Mouse (Mus musculus) midbrain, postnatal 0 days (tissue): Measurements from ENCODE around the gene Dgkd. TPM values are rescaled to one million over a fixed set of nuclear protein-coding genes. Genes with fewer than 3 reads are reported as not detected.

ENCODE experiments used
- ATAC-seq: fragments of 200-750 bp; cut with Nextera tagmentation; 2 replicates; pipeline ENCODE4 v1.8.0; 2017; ENCODE audit warnings: moderate number of reproducible peaks, mild to moderate bottlenecking, moderate TSS enrichment, moderate library complexity; ENCODE audit not compliant: low FRiP score
- DNase-seq: peaks from one replicate; pipeline ENCODE4 v3.0.0-alpha.2; 2015; ENCODE audit warnings: low spot score
- H3K27ac ChIP-seq: fragments of 300-500 bp; sonication (generic); 2 replicates; pipeline ENCODE4 v1.5.1; 2014; ENCODE audit warnings: low read depth, mild to moderate bottlenecking, low read length, mixed read lengths
- H3K27me3 ChIP-seq: fragments of 300-500 bp; sonication (generic); 2 replicates; pipeline ENCODE4 v1.6.1; 2014; ENCODE audit warnings: low read length, control low read depth, mixed read lengths; ENCODE audit not compliant: insufficient read depth
- H3K36me3 ChIP-seq: fragments of 300-500 bp; sonication (generic); 2 replicates; pipeline ENCODE4 v1.6.1; 2014; ENCODE audit warnings: low read length, control low read depth, mixed read lengths; ENCODE audit not compliant: insufficient read depth
- H3K4me1 ChIP-seq: fragments of 300-500 bp; sonication (generic); 2 replicates; pipeline ENCODE4 v1.6.1; 2014; ENCODE audit warnings: mild to moderate bottlenecking, control low read depth, antibody characterized with exemption, low read length, mixed read lengths; ENCODE audit not compliant: insufficient read depth
- H3K4me2 ChIP-seq: fragments of 300-500 bp; sonication (generic); 2 replicates; pipeline ENCODE4 v1.6.1; 2014; ENCODE audit warnings: low read depth, mild to moderate bottlenecking, low read length, mixed read lengths; ENCODE audit not compliant: poor library complexity, severe bottlenecking
- H3K4me3 ChIP-seq: fragments of 300-500 bp; sonication (generic); 2 replicates; pipeline ENCODE4 v1.5.1; 2014; ENCODE audit warnings: low read depth, mild to moderate bottlenecking, low read length, moderate library complexity
- H3K9ac ChIP-seq: fragments of 300-500 bp; sonication (generic); replicated peaks from 2 replicates; pipeline ENCODE4 v1.6.1; 2014; ENCODE audit warnings: mild to moderate bottlenecking, low read length, moderate library complexity, mixed read lengths; ENCODE audit not compliant: poor library complexity, severe bottlenecking
- H3K9me3 ChIP-seq: fragments of 300-500 bp; sonication (generic); 2 replicates; pipeline ENCODE4 v1.6.1; 2016; ENCODE audit warnings: low read length, control low read depth
- CTCF ChIP-seq: IDR thresholded peaks from 2 replicates; pipeline ENCODE4 v1.5.1; 2016; ENCODE audit warnings: antibody characterized with exemption, mild to moderate bottlenecking
- WGBS: fragments of 180-500 bp; shearing (Covaris S2); extraction: QIAGEN DNeasy Blood & Tissue Kit; methylation state at CpG from one replicate; pipeline ENCODE4 v1.1.7; 2014; 5-methylcytosine and 5-hydroxymethylcytosine counted together
- polyA plus RNA-seq: library from polyadenylated mRNA; unstranded; fragments of >200 nt; fragmentation: Nextera tagmentation; extraction: Ambion mirVana; gene quantifications from 2 replicates; pipeline ENCODE4 v1.2.1, GENCODE M21; 2015
- total RNA-seq: library from RNA; depleted of rRNA; stranded (reverse); fragments of >200 nt; gene quantifications from 2 replicates; pipeline ENCODE4 v1.2.3, GENCODE M21; 2014

Gene Dgkd
- total and polyA plus RNA-seq, 2 experiments from 2014 or later, result 36.6 to 77.5 TPM

GRCm38 (mm10) chr1:87935546-87935945 lies 82.5 kb downstream of the Dgkd start:
- 96% methylated on average over 2 of the region's 2 CpGs for WGBS
- no peaks in the 10 kb centered on the region for H3K4me1 ChIP-seq
- no peak overlapping the region for H3K9ac ChIP-seq
- no peaks in the 10 kb centered on the region for H3K27me3 ChIP-seq
- no peak overlapping the region for H3K27ac ChIP-seq
- DNase-seq (no peak), ATAC-seq (no peak)
- H3K4me2 ChIP-seq, result no peak overlapping the region
- H3K4me3 ChIP-seq, result no peak overlapping the region
- H3K36me3 ChIP-seq, result peaks cover 57% of the 10 kb centered on the region
- TF ChIP-seq CTCF, result no peak
- no peaks in the 10 kb centered on the region for H3K9me3 ChIP-seq

- no peak overlapping the region for H3K4me3 ChIP-seq
- no peak for TF ChIP-seq CTCF
- no peaks in the 10 kb centered on the region for H3K4me1 ChIP-seq
- ATAC-seq (no peak), DNase-seq (no peak)
- H3K9ac ChIP-seq, result no peak overlapping the region
- no peak overlapping the region for H3K27ac ChIP-seq
- 96% methylated on average over 7 of the region's 7 CpGs for WGBS
- H3K4me2 ChIP-seq, result no peak overlapping the region
- no peaks in the 10 kb centered on the region for H3K27me3 ChIP-seq
- peaks cover 61% of the 10 kb centered on the region for H3K36me3 ChIP-seq
- H3K9me3 ChIP-seq, result no peaks in the 10 kb centered on the region
These were observed 83.0 kb downstream of the Dgkd start for GRCm38 (mm10) chr1:87936075-87936474.

- H3K36me3 ChIP-seq, result peaks cover 58% of the 10 kb centered on the region
- H3K4me2 ChIP-seq, result no peak overlapping the region
- DNase-seq, result no peak
- ATAC-seq, result no peak
- no peaks in the 10 kb centered on the region for H3K4me1 ChIP-seq
- H3K27me3 ChIP-seq, result no peaks in the 10 kb centered on the region
- 49% methylated on average over 2 of the region's 2 CpGs for WGBS
- peak; percentile 66 for TF ChIP-seq CTCF
- H3K9ac ChIP-seq, result no peak overlapping the region
- H3K4me3 ChIP-seq, result no peak overlapping the region
- no peaks in the 10 kb centered on the region for H3K9me3 ChIP-seq
- no peak overlapping the region for H3K27ac ChIP-seq
These were observed 83.4 kb downstream of the Dgkd start for GRCm38 (mm10) chr1:87936516-87936915.

- H3K9ac ChIP-seq, result no peak overlapping the region
- H3K27me3 ChIP-seq, result no peaks in the 10 kb centered on the region
- H3K27ac ChIP-seq, result no peak overlapping the region
- no peaks in the 10 kb centered on the region for H3K9me3 ChIP-seq
- TF ChIP-seq CTCF, result no peak
- no peak for ATAC-seq
- DNase-seq, result no peak
- H3K4me1 ChIP-seq, result no peaks in the 10 kb centered on the region
- WGBS, result 83% methylated on average over 1 of the region's 1 CpGs
- no peak overlapping the region for H3K4me2 ChIP-seq
- no peak overlapping the region for H3K4me3 ChIP-seq
- H3K36me3 ChIP-seq, result peaks cover 89% of the 10 kb centered on the region
These were observed 88.7 kb downstream of the Dgkd start for GRCm38 (mm10) chr1:87941765-87942164.

GRCm38 (mm10) chr1:87947681-87948091 lies 94.6 kb downstream of the Dgkd start:
- no peak overlapping the region for H3K4me2 ChIP-seq
- H3K36me3 ChIP-seq, result peaks cover 81% of the 10 kb centered on the region
- no peak overlapping the region for H3K27ac ChIP-seq
- H3K9me3 ChIP-seq, result no peaks in the 10 kb centered on the region
- H3K9ac ChIP-seq, result no peak overlapping the region
- 95% methylated on average over 6 of the region's 6 CpGs for WGBS
- no peak overlapping the region for H3K4me3 ChIP-seq
- no peak for DNase-seq
- no peak for ATAC-seq
- no peak for TF ChIP-seq CTCF
- H3K27me3 ChIP-seq, result no peaks in the 10 kb centered on the region
- no peaks in the 10 kb centered on the region for H3K4me1 ChIP-seq

GRCm38 (mm10) chr1:87951641-87952040 lies 98.6 kb downstream of the Dgkd start:
- no peak for DNase-seq
- 92% methylated on average over 3 of the region's 3 CpGs for WGBS
- ATAC-seq, result no peak
- H3K27me3 ChIP-seq, result no peaks in the 10 kb centered on the region
- no peak for TF ChIP-seq CTCF
- H3K9ac ChIP-seq, result no peak overlapping the region
- H3K4me3 ChIP-seq, result no peak overlapping the region
- no peak overlapping the region for H3K4me2 ChIP-seq
- H3K4me1 ChIP-seq, result no peaks in the 10 kb centered on the region
- H3K27ac ChIP-seq, result no peak overlapping the region
- no peaks in the 10 kb centered on the region for H3K9me3 ChIP-seq
- H3K36me3 ChIP-seq, result peaks cover 68% of the 10 kb centered on the region
